Mouse (Mus musculus) R1 (cell line): ENCODE measurements around the gene Dcaf17.

Source experiments
- DNase-seq: peaks from one replicate; pipeline ENCODE4 v3.0.0-alpha.2; 2018; ENCODE audit warnings: low read depth, low spot score

Gene Dcaf17

DNA sequence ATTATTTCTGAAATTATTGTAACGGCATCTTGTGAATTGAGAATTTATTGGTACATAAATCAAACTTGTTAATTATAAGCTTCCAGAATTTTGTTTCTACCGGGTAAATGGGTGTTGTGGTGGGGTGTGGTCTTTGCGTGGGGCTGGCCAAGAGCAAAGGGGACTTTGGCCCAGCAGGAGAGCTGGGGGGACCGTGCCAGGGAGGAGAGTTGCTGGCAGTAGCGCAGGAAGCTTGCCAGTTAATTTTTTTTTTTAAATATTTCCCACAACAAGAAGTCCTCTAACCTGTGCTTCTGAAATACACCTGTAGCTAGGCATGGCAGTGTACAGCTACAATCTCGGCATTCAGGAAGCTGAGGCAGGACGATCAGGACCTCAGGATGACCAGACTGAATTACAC, 4.6 kb upstream of the Dcaf17 start:
- DNase-seq: no peak

DNA sequence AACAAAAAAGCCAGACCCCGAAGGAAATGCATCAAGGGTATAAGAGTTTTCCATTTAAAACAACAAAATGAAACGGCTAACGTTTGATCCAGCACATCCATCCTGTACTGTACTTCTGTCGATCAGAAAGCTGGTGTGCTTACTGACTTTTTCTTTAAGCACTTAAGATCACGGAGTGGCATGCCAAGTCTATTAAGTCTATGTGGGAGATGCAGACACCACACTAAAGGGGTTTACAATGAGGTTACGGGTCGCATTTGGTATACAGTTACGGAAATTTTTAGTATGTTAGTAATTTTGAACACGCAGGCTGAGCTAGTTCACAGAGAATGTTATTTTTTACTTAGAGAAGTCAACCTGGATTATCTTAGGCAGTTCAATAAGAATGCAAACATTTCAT, 412 bp upstream of the Dcaf17 start:
- no peak for DNase-seq

GRCm38 (mm10) chr2:71056115-71056835, 1.1 kb downstream of the Dcaf17 start:
- no peak for DNase-seq

GRCm38 (mm10) chr2:71071601-71072000, 16.5 kb downstream of the Dcaf17 start:
- DNase-seq: no peak

DNA sequence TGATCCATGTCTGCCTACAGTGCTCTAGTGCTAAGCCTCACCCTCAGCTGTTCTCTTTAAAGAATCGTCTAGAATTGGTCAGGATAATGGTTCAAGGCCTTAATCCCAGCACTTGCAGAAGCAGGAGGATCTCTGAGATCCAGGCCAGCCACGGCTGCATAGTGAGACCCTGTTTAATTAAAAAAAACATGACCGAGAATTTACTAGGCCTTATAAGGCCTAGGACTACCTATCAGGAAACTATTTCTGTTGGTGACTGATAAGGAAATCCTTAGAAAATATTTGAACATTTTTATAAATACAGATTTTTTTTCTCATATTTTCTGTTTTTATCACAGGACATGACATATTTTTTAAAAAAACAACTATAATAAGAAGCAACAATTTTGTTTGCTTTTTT, 18.2 kb downstream of the Dcaf17 start:
- DNase-seq: no peak

GRCm38 (mm10) chr2:71073828-71074227, 18.7 kb downstream of the Dcaf17 start:
- DNase-seq: no peak

DNA sequence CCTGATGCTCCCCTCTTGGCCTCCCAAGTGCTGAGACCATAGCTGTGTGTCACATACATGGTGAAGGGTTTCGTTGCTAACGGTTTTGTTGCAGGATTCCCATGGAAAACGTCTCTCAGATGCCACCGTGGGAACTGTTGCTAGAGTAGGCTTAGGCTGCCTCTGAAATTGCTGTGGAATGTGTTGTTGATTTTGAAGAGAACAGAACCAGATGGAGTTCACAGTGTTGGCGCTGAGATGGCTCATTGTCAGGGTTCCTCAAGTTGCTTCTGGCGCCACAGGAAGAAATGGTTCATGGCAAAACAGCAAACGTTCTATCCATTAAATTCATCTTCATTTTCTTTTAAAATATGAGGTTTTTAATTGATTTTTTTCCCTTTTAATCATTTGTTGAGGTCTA, 27.3 kb downstream of the Dcaf17 start:
- no peak for DNase-seq

DNA sequence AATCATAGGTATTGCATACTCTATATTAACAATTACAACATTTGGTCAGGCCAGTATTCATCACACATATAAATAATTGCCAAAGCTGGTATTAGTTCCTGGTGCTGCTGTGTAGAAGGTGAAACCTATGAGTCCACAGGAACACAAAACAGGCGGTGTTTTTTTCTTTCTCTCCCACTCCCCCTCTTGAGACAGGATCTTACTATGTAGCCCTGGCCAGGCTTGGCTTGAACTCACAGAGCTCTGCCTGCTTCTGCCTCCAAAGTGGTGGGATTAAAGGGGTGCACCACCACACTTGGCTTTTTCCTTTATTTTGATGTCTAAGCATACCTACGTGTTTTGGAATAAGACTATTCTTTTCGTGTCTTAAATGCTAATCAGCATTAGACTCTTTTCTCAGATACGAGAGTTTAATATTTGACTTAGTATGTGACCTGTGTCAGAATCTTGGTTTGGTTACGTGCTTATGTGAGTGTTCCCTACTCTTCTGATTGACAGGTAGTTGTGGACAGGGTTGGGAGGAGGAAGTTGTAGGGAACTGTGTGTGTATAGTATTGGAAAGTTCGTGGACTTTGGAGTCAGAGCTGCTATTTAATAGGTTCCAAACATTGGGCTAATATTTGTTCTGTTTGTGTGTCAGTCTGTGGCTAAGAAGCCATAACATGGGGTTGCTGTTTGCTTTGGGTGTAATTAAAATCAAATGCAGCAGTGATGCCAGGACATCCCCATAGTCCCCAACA, 28.5 kb downstream of the Dcaf17 start:
- no peak for DNase-seq

GRCm38 (mm10) chr2:71089766-71090165, 34.6 kb downstream of the Dcaf17 start:
- no peak for DNase-seq

DNA sequence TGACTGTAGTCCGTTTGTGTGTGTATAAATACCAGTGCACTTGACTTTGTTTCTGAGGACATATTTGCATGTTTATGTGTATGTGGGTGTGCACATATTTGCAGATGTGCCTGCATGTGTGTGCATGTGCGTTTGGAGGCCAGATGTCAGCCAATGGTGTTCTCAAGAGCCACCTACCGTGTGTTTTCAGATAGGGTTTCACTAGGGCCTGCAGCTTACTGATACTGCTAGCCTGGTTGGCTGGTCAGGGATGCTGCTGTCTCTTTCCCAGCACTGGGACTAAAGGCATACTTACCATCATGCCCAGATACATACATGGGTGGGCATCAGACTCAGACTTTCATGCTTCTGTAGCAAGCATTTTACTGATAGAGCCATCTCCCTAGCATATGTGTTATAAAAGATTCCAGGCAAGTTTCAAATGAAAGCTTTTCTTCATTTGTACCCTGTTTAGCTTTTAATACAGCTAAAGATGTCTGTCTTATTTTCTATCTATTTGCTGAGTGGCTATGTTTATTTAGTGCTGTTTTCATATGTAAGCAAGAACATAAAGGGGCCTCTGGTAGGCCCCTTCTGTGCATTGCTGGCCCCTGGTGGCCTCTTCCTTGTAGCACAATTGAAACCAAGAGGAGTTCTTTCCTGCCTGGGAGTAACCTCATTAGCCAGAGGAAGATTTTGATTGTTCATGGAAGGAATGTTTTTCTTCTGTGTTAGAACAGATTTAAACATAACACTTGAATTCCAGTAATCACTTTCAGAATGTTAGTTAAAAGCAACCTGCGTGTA, 35.7 kb downstream of the Dcaf17 start:
- DNase-seq: no peak

DNA sequence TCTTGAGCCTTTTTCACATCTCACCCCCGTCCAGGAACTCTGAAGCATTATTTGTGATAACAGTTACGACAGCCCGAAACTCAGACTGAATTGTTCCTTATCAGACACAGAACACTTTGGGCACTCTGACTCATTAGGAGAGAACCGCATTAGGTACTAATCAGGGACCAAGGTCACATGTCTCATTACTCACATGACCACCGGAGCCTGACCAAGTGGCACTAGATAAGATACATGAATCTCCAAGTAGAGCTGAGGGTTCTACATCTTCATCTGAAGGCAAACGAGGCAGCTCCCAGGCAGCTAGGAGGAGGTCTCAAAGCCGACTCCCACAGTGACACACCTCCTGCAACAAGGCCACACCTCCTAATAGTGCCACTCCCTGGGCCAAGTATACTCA, 41.0 kb downstream of the Dcaf17 start:
- no peak for DNase-seq

GRCm38 (mm10) chr2:71102621-71103291, 47.6 kb downstream of the Dcaf17 start:
- DNase-seq: no peak

- DNase-seq: no peak
These were observed 48.2 kb downstream of the Dcaf17 start for GRCm38 (mm10) chr2:71103292-71103680.

- DNase-seq: no peak
These were observed 49.6 kb downstream of the Dcaf17 start for GRCm38 (mm10) chr2:71104696-71105095.

DNA sequence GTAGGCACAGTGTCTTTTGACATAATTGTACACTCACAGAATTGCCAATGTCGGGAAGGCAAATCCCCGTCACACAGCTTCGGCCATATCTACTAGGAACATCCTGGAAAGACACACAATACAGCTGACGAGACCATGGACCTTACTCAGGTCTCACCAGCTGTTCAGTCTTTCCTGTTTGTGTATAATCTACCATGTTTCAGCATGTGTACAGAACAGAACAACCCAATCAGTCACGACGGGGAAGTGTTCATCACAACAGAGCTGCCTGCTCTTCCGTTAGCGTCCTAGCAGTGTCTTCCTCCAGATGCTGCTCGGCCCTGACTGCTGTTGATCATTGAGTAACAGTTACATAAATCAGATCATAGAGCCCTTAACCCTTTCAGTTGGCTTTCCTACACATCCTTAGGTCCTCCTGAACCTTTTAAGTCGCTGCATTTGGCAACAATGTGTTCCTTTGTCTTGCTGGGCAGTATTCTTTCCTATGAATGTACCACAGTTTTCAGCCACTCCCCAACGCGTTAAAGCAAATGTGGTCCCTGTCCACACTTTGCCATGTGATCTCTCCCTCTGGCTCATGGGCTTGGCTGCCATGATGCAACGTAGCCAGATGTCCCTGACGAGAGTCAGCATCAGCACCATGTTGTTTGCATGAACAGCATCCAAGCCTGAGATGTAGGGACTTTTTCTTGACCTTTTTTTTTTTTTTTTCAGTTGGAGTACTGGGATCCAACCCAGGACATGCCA, 50.5 kb downstream of the Dcaf17 start:
- no peak for DNase-seq

DNA sequence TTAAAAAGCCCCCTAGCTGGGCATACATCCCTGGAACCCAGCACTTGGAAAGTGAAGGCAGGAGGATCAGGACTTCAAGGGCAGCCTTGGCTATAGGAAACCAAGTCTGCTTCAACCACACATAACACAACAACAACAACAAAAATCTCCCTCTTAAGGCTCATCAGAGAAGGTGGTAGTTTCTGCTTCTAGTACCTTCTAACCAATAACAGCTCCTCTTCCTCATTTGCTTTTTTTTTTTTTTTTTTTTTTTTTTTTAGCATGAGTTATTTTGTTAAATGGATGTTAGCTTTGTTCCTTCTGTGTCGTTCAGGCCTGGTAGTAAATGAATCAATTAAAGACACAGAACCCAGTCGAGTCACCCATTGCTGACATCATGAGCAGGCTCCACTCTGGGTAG, 52.1 kb downstream of the Dcaf17 start:
- no peak for DNase-seq

DNA sequence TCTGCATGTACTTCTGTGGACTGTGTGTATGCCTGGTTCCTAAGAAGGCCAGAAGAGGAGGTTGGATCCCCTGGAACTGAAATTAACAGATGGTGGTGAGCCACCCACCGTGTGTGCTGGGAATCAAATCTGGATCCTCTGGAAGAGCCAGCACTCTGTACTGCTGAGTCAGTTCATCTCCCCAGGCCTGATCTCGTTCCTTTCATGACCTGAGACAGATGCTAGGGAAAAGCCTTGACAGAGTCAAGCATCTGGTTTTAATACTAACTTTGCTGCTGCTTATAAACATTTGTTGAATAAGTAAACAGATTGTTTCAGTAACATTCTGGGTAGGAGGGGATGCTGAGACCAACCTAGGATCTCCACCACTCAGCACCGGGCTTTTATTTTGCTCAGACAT, 53.4 kb downstream of the Dcaf17 start:
- no peak for DNase-seq

GRCm38 (mm10) chr2:71113489-71114171, 58.5 kb downstream of the Dcaf17 start:
- DNase-seq: no peak

DNA sequence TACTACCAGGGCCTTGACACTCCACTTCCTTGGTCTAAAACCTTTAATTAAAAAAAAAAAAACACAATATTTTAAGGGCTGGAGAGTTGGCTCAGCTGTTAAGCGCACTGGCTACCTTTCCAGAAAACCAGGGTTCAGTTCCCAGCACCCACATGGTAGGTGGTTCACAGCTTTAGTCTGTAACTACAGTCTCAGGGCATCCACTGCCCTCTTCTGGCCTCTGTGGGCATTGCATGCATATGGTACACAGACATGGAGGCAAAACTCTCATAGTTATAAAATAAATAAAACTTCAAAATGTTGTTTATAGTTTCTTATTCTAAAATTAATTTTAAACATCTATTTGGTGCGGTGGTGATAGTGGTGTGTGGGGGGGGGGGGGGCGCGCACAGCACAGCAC, 61.0 kb downstream of the Dcaf17 start:
- DNase-seq: peak; percentile 64

GRCm38 (mm10) chr2:71117797-71118708, 62.9 kb downstream of the Dcaf17 start, which contains the start of gene Cybrd1:
TSS of gene Cybrd1 (plus strand) at chr2:71117923.
- DNase-seq: peak; percentile 42
